Mouse (Mus musculus) urinary bladder, postnatal 10 days (tissue): Measurements from ENCODE around the gene Mef2a.
A peak's percentile ranks its signal among the peaks of the same experiment; 100 is the strongest.

Source experiments
- DNase-seq: peaks from one replicate; pipeline ENCODE4 v3.0.0; 2022; ENCODE audit warnings: low spot score

The Mef2a gene

DNA sequence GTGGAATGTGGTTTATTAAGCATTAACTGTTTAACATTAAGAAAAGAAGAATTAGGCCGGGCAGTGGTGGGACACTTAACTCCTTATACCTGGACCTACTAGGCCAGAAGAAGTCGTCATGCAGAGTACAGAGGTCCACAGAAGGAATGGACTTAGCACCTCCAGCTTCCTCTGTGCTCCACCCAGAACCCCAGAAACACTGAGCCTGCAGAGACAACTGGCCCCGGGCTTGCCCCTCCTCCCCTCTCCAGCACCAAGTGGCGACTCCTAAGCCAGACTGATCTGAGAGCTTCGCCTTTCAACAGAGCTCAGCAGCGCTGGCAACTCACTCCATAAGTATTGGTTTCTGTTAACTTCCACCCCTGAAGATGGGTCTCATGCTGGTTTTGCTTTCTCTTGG is 165.0 kb downstream of the Mef2a start:
- no peak for DNase-seq

DNA sequence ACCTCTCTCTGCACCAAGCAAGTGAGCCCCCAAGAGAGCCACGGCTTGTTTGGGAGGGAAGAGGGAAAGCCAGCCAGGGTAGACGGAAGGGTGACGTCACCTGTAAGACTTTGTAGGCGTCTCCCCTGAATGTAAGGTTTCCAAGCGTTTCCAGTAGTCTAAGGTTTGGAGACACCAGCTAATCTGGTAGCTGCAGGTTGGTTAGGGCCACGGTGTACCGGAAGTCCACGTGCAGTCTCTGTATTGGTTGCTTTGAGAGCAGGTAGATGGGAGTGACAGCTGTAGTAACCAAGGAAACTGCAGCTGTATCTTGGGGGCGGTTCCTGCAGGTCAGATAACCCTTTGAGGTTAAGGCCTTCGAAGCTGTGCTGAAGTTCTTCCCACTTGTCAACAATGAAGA is 166.2 kb downstream of the Mef2a start:
- DNase-seq, result no peak

DNA sequence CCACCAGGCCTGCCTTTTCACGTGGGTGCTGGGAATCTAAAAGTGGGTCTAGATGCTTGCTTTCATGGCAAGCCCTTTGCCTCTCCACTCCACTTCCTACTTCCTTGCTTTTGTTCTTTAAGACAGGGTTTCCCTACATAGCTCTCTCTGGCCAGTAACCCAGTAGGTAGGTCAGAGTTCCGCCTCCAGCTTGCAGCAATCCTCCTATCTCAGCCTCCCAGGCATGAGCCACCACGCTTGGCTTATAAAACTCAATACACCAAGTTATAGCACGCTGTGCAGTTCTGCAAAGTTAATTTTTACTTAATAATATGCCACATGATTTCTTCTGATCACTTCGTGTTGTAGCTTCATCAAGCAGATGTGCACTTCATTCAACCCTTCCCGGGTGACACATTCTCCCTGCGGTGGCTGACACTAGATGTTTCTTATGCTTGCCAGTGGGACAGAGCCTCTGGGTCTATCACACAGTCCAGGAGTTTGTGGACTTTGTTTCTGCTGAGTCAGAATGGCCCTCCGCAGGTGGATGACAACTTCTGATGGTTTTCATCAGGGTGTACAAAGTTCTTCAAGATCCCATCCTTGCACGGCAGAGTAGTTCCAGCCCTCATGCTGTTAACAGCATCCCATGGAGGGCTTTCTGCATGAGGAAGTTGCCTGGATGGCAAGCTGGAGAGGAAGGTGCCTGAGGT is 166.8 kb downstream of the Mef2a start:
- DNase-seq, result no peak

DNA sequence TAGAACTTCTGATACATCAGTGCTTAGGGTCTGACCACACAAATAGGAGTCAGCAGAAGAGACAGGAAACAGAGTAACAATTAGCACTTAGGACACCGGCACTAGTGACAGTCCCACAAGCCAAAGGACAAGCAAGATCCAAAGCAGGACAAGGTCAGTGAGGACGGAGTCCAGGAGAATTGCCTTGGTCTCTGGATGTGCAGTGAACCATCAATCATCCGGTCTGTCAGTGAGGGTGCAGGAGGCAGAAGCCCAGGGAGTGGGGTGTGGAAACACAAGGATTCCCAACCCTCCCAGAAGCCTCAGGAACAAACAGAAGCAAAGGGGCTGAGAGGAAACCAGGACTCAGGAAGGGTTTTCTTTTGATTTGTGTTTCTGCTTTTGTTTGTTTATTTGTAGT is 169.0 kb downstream of the Mef2a start:
- no peak for DNase-seq

DNA sequence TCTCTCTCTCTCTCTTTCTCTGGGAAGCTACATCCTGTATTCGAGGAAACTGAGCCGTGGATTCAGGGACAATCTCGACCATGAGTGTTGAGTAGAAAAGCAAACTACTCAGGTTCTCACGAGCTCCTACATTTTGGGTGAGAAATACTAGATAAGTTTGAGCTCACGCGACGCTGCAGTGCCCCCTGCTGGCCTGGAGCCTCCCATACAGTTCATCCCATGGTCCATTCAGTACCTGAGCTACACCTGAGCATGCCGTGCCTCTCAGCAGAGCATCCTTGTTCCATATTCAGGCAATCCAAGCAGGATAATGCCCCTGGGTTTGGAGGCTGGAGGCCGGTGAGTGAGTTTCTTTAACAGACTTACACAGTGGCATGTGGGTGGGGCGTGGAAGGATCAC is 173.2 kb downstream of the Mef2a start:
- DNase-seq, result peak; percentile 30

DNA sequence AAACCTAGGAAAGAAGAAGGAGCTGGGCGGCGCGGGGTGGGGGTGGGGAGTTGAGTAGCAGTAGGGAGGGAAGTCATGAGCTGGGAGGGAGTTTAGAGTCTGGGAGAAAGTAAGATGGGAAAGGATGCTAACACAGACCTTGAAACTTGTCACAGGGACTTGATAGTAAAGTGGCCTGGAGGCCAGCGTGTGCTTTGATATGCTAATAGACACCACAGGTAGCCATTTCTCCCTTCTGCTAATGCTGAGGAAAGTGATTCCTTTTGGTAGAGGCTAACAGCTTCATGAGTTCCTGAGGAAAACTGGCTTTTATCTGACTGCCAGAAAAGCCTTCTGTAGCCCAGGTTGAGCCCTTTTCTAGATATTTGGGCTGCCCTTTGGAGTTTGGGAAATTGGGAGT is 188.9 kb downstream of the Mef2a start:
- DNase-seq, result no peak
